Mouse (Mus musculus) mature B cell (primary cell): ENCODE data around the gene Abca8b.
"Not testable (repeated sequence)": the region's sequence is repeated elsewhere in the genome, so short reads cannot be mapped to it uniquely, and the experiment has no call there.

ENCODE experiments used
- in situ Hi-C: fragments of 300-500 bp; cut with MboI; formaldehyde crosslinking; loops from 2 replicates; pipeline ENCODE4 v1.14.3; 2019

The Abca8b gene

DNA sequence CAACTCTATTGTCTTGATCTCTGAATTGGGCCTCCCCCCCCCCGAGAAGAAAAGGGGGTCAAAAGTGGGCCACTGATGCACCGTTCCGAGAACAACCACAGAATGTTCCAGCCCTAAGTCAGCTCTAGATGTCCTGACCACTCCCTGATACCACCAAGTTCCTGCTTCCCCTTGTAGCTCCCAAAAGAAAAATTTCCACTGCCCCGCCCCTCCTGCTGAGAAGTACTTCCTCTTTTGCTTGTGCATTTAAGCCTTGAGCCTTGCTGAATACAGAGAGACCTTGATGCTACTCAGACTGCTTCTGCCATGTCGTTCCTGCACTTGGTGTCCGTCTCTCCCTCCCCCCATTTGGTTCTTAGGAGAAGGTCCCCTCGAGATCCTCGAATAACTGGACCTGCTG is 82.5 kb downstream of the Abca8b start:
- in situ Hi-C loops = not testable (repeated sequence)

DNA sequence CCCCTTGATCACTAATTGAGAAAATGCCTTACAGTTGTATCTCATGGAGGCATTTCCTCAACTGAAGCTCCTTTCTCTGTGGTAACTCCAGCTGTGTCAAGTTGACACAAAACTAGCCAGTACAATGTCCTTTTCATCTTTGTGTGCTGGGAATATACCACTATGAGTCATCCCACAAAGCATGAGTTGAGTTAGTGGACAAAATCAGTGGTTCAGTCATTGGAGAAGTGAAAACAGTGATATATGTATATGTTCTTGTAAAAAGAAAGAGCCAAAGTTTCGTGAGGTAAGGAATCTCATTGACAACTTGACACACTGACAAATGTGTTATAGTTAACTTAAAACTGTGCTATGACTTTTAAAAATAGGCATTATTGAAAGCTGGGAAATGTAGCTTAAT is 83.5 kb downstream of the Abca8b start:
- in situ Hi-C loops = not testable (repeated sequence)

DNA sequence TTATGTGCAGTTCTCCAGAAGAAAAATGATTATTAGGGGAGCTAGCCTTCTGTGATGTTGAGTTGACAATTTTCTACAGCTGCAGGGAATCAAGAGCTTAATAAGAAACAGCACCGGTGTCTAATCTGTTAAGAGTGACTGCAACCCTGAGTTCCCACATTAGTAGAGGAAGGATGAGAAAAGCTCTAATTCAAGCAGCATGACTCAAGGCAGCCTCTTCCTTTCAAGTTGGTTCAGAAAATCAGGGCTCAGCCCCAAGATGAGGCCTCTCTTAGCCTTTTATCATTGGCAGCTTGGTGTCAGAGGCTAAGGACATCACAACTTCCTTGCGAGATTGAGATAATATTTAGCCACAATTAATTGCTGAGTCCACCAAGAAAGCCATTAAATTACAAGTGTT is 85.8 kb downstream of the Abca8b start:
- in situ Hi-C loops = no loop called here

DNA sequence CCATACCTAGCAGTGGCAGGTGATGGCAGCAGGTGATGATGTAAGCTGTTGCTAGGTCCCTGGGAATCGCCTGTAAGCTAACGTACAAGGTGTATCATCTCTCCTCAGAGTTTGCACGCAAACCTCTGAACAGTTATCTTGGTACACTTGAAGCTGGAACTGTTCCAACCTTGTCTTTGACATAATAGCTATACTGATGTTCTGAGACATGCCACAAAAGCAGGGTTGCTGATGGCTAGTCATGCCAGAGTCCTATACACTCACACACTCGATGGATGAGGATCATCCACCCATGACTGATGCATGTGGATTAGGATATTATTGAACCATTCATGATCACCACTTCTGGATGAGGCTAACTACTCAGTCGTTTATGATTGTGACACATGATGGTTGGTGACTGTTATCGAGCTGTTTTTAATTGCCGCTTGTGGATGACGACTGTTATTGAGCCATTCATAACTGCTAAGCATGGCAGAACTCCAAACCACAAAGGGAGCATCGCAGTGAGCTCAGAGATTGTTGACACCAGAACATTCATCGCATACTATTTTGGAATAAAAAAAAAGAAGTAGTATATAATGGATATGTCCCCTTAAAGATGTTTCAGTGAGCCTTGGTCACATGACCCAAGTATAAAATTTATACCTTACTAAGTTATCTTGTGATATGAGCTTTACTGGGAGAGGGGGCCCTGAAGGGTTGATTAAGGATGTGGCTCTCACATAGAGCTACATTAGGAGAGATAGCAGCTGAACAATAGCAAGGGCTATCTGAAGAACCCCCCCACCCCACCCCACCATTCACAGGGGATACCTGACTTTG is 87.2 kb downstream of the Abca8b start:
- in situ Hi-C loops = no loop called here

DNA sequence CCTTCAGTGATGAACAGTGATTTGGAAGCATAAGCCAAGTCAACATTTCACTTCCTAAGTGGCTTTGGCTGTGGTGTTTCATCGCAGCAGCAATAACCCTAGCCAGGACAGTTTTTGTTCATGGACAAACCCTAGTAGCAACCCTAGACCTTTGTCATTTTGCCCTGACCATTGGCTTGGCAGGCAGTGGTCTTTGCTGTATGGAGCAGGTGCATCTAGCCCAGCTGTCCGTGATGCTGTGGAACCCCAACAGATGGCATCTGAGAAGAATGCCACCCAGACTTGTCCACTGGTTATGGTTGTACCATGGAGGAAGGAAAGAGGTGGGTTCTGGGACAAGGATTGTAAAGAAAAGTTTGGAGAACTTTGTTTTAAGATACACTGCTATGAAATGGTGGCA is 88.1 kb downstream of the Abca8b start:
- in situ Hi-C loops = no loop called here

DNA sequence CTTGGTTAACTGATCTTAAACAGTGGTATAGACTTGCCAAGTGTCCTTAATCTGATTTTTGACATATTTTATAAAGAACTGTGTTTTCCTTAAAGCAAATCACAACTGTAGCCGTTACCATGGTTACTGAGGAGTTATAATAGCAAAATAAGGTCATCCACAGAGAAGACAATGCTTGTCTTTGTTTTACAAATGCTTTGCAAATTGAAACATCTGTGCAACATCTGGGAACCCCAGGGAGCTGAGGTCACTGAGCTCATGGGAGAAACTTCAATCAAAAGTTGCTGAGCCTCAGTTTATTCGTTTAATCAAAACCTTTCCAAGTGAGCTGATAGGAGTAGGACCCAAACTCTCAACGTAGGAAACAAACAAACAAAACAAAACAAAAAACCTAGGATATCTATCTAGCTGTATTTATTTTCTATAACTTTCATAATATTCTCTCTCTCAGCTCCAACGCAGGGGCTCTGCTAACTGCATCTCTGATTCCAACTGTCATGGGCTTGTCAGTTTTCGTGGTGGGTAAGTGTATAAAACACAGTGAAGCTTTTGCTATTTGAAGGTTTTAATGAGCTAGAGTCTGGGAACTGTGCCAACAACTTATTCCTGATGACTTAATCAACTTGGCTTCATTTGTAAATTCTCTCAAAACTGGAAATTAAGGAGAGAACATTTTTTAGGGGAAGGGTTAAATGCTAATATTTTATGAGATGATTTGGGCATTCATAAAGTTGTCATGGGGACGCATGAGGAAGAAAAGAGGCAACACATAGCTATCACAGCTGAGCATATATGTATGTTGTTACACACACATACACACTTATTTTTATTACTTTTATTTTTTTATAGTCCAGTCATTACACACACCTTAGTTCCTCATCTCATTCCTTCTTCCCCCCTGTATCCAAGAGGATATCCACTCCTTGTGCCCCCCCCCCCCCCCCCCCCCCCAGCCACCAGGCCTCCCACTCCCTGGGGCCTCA is 92.7 kb downstream of the Abca8b start:
- in situ Hi-C loops = no loop called here

DNA sequence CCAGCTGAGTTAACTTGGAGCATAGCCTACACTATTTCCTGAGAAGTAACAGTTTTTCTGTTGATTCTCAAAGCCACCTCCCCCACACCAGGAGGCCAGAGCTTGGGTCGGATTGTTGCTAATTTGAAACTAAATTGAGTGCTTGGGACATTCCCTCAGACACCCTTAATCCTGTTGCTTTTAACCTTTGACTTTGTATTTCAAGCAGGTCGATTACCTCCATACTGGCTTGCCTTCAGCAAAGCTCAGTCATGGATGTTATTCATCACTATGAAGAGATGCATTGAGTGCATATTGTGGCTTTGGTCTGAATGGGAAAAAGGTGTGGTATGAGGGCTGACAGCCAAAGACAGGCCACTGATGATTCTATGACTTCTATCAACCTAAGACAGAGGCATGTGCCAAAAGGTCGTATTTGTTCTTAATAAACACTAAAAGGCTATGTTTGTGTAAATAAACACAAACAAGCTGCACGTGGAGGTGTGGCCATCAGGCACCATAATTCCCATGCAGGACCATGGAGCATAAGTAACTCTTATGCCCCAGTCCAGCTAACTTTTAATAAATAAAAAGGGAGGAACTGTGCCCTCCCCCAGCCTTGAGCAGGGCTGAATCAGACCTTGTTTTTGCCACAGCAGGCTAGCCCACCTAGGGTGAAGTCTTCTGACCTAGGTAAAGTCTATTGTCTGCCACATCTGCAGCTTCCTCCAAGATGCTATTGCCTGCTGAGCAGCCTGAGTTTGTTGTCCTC is 95.0 kb downstream of the Abca8b start:
- in situ Hi-C loops = no loop called here

DNA sequence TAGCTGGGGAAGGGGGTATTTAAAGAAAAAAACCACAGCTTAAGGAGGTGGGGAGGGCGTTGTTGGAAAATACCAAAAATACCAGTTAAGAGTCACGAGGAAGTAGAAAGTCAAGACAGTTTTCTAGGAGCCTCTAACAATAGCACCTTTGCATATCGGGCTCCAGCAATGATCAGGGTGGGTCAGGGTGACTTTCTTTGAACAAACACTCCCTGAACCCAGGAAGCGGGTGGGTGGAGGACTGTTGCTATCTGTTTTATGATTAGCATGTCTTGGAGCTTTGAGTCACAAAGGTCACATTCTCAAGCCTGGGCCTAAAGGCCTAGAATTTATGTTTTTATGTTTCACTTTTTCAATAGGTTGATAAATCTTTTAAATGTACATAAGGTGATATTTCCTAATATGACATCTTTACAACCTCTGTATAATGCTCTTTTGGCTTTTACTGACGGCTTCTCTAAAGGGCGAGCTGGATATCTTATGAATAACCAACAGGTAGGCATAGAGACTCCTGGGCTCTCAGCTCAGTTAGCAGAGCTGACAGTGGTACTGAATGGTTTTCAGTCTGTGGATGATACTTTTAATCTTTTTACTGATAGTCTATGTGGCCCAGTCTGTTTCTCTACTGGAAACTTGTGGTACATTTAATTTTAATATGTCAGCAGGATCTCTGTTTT is 96.7 kb downstream of the Abca8b start:
- in situ Hi-C loops = no loop called here

DNA sequence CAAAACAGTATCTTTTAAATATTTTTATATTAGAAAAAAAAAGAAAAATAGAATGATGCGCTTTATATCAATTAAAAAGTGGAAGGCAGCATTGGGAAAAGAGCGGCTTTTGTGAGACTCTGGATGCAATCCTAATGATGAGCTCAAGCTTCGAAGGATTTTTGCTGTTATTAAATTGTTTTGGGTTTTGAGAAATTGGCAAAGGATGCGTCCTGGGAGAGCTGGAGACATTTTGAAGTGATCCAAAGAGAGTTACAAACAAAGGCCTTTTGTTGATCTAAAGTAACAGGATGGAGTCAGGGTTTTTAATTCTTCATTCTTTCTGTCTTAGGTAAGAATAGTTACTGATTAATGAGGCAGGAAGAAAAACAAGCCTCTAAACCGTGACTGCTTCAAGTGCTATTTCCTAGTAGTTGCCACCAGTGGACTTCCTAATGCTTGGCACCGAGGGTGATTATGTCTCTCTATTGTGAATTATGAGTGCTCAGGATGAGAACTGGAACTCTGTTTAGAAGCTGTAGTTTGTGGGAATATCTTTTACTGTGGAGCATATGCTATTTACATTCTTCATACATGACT is 99.6 kb downstream of the Abca8b start:
- in situ Hi-C loops = no loop called here

DNA sequence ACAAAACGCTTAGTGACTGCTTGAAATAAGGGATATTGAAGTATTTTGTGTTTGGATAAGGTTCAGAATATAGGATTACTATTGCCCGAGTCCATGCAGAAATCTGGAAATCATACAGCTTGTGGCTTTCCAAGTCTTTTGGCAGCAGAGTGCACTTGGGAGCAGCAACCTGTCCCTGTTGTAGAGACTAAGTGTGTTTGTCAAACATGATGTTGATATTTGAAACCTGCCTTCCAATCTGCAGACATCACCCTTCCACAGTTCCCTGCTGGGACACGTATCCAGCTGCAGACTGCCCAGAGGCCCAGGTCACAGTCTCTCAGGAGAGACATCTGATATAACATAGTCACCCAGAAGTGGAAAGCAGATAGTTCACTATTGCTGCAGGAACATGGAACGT is 100.1 kb downstream of the Abca8b start:
- in situ Hi-C loops = no loop called here

DNA sequence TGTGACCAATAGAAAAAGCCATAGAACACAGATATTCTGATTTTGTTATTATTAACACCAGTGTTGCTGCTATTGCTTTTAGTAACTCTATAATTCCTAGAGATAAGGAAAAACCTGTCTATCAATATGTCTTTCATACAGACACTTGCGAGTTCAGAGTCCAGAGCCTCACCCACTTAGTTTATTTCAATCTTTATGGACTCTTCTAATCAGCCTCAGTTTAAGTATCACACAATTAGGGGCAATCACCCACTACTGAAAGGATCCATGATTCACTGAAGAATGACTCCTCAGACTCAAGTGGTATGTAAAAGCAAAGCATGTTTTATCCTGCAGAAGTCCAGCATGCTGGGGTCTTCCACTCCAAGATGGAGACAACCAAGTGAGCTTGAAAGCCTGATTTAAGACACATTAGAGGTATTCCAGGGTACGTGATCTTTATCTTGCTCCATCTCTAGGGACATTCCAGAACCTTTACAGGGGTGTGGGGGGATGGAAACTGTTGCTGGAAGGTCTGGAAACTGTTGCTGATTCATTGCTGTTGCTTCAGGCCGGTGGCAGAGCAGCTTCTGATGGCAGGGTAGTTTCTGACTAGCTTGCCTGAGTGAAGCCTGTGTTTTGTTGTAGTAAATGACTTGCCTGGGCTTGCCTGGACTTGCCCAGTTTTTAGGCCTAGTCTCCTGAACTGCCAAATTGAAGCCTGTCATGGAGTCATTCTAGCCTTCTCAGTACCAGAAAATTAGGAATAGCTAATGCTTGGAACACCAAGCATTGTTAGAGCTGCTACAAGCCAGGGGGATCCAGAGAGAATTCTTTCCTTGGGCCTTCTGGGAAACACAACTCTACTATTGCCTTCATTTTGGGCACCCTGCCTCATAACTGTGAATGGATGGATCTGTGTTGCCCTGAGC is 101.5 kb downstream of the Abca8b start:
- in situ Hi-C loops = no loop called here

DNA sequence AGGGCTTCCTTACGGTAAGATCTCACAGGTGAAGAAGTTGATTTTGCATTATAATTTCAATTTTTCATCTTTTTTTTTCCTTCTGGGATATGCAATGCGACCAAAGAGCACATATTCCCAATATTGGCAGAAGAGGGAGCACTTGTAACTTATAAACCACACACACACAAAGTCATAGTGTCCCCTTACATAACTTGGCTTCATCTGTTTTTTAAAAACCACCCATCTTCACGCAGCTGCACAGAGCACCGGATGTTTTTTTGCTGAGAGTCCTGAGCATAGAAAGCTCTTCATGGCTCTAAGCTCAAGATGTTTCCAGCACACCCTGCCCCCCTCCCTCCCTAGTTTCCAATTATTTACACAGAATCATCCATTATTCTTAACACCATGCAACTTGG is 103.7 kb downstream of the Abca8b start:
- in situ Hi-C loops = no loop called here

DNA sequence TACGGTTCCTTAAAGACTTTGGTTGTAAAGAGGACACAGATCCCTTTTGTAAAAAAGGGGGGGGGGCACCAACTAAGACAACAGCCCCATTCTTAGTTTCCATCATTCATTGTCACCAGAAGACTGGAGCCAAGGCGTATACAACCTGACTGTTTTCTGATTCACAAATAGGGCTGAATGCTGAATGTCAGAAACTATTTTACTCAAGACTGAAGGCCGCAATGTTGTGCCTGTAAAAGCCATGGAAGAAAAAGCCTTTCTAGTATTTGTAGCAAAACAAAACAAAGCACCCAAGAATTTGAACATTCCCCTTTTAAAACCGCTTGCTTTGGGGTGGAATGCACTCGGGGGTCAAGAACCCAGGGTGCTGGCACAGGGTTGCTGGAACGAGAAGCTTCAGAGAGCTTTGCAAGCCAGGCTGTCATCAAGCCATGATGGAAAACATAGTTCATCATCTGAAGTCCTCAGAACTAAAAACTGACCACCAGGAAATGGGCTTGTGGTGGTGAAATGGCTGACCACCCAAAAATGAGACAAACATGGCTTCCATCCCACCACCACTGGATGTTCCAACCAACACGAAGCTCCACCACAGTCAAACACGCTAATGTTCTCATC is 104.2 kb downstream of the Abca8b start:
- in situ Hi-C loops = no loop called here

DNA sequence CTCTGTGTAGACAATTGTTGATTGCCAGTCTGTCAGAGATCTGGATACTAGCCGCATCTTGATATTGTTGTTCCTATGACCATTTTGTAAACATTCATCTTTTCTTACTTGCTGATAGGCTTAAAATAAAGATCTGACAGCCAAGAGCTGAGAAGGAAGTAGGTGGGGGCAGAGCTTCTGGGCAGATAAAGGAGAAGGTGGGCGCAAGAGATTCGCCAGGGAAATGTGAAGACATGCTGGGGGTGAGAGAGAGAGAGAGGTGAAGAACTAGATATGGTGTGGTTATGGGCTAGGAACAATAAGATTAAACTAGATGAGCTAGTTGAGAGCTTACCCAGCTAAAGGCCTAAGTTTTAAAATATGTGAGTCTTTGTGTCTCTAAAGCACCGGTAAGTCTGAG is 106.0 kb downstream of the Abca8b start:
- in situ Hi-C loops = no loop called here

DNA sequence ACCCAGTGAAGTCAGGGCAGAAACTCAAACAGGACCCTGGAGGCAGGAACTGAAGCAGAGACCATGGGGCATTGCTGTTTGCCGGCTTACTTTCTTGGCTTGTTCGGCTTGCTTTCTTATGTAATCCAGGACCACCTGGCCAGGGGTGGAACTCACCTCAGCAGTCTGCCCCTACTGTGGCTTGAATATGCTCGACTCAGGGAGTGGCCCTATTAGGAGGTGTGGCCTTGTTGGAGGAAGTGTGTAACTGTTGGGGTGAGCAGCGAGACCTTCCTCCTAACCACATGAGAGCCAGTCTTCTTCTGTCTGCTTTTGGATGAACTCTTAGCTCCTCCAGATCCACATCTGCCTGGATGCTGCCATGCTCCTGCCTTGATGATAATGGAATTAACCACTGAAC is 108.9 kb downstream of the Abca8b start:
- in situ Hi-C loops = no loop called here

DNA sequence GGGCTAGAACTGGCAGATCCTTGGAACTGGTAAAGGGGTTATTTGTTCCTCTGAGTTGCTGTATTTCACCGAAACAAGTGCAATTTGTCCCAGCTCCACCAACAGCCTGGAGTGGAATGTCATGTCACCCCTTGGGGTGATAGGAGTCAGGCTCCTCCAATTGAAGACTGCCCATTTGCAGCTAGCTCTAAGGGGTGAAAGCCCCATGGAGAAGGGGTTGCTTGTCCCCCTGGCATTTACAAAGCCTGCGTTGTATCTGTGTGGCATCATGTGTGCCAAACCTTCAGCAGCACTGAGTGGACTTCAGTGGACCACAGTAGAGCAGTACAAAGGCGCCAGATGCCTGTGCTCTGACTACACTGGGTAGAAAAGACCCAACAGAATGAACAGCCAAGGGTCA is 110.1 kb downstream of the Abca8b start:
- in situ Hi-C loops = no loop called here

DNA sequence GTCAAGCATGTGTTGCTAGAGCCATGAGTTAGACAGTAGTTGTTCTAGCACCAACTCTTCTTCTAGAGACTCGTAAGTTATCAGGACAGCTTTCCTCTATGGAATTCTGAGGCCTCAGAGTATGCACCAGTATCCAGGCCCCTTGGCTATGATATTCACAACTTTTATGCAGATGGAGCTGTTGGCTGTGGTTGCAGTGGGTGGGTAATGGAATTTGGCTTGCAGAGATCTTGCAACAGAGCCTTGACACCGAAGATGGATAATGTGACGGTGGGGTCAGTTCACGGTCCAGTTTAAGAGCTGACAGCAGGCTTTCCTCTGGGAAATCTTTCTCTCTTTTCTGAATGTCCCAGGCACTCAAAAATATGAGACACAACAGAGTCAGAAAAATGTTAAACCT is 110.8 kb downstream of the Abca8b start:
- in situ Hi-C loops = no loop called here

DNA sequence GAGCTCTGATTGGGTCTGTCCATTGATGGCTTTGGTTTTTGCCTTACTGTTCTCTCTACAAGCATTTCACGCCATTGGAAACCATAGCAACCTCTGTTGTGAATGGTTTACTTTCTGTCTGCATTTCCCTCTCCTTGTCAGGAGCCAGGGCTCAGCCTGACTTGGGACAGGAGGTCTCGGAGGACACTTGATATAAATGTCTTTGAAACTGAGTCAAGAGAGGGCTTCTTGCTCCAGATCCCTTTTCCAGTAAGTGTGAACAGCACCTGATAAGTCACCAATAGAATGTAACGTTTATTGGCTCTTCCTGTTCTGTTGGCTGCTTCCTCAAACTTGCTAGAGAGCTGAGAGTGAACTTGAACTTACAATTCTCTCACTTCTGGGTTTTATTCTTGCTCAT is 111.5 kb downstream of the Abca8b start:
- in situ Hi-C loops = no loop called here
